Mouse (Mus musculus) lung, adult 2 months (tissue): ENCODE data around the gene Slc25a18.

ENCODE experiments used
- CTCF ChIP-seq: fragments of 200-500 bp; IDR thresholded peaks from 2 replicates; pipeline ENCODE4 v1.5.1; 2011; ENCODE audit warnings: mild to moderate bottlenecking, low read length, control low read depth; ENCODE audit not compliant: insufficient read depth
- POLR2A ChIP-seq: fragments of 200-500 bp; IDR thresholded peaks from 2 replicates; pipeline ENCODE4 v1.6.1; 2011; ENCODE audit warnings: low read depth, mild to moderate bottlenecking, control low read depth, low read length, borderline replicate concordance; ENCODE audit errors: extremely low read depth

GRCm38 (mm10) chr6:120820941-120821340 lies 47.6 kb downstream of the Slc25a18 start:
- TF ChIP-seq POLR2A (no peak), CTCF (no peak)
